Mouse (Mus musculus): ENCODE results near the gene Rhbdl3. TPM values are rescaled to one million over a fixed set of nuclear protein-coding genes. Genes with fewer than 3 reads are reported as not detected.

Gene Rhbdl3
- total RNA-seq, 2 experiments from 2014 or later: 18.9 to 19.6 TPM

DNA sequence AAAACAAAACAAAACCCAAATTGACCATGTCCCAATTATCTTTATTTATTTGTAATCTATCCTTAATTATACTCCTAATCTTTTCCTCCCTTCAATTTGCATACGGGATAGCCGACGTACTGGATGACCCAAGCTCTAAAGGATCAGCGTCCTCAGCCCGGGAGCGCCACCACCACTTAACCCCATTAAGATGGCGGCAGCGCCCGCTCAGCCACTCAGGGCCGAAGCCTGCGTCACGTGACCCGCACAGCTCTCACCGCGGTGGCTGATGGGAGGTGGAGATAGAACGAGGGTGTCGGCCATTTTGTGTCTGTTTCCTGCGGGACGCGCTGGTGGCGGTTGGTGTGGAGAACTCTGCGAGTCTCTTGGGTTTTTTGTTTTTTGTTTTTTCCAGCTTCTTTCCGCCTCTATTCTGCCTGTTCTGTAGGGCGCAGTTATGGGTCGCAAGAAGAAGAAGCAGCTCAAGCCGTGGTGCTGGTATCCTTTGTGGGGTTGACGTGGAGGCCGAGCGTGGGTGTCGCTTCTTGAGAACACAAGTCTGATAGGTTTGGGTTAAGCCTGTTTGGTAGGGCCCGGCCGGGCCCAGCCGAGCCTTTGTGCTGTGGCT, 82.4 kb downstream of the Rhbdl3 start, which contains the start of gene Zfp207:
Gene Zfp207, plus strand, starts transcription at position 261 of the 607 bp plus-strand sequence.
- peak; percentile 97 to 99 for DNase-seq (ENCODE audit: low spot score in 2 of 2)

DNA sequence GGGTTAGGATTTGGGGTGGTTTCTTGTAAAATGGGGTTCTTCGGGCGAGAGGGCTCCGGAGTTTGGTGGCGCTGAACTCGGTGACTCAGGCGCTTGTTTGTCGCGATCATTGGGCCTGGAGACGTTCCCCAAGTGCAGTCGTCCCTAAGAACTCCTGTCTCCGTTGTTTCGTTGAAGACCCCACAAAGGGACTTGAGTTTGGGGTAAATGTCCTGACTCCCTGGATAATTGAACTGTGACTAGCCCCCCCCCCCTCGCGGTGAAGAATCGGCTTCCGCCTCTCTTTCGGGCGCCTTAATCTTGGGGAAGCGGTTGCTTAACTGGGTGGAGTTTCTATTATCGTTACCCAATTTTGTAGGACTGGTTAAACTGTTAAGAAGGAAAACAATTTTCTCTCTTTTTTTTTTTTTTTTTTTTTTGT, 82.9 kb downstream of the Rhbdl3 start:
- no peak for DNase-seq (ENCODE audit: low spot score in 2 of 2)

DNA sequence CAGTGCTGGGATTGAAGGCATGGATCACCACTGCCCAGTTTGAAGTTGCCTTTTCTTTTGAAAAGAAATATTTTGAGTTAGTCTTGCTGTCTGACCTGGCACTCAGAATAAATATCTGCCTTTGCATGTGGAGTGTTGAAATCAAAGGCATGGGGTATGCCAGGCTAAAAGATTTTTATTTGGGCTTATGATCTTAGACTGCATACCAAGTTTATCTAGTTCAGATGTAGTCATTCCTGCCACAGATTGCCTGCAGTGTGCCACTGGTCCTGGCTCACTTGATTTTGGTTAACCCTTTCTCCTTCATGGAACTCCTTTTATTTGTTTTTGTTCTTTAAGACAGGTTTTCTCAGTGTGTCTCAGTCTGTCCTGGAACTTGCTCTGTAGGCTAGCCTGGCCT, 83.7 kb downstream of the Rhbdl3 start:
- DNase-seq (ENCODE audit: low spot score in 2 of 2): no peak

DNA sequence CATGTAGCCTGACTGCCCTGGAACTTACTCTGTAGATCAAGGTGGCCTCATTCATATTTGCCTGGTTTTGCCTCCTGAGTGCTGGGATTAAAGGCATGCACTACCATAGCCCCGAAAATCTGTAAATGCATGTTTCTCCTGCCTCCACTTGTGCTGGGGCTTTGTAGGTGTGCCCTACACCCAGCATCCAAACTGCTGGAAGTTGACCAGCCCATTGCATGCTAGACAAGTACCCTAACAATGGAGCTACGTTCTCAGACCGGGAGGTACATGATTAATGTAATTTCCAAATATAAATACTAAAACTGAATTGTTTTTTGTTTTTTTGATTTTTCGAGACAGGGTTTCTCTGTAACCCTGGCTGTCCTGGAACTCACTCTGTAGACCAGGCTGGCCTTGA, 84.3 kb downstream of the Rhbdl3 start:
- no peak for DNase-seq (ENCODE audit: low spot score in 2 of 2)

DNA sequence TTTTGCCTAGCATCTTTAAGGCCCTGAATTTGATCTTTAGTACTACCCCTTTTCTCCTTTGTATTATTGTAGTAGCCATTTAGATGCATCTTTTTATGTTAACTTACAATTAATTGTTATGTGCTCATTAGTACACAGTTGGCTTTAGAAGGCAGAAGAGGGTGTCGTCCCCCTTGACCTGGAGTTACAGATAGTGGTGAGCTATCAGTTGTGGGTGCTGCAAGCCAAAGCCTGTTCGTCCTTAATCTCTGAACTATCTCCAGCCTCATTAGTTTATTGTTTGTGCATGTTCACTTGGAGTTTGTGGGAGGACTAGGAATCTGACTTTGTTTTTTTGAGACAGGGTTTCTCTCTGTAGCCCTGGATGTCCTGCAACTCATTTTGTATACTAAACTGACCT, 86.1 kb downstream of the Rhbdl3 start:
- no peak for DNase-seq (ENCODE audit: low spot score in 2 of 2)

DNA sequence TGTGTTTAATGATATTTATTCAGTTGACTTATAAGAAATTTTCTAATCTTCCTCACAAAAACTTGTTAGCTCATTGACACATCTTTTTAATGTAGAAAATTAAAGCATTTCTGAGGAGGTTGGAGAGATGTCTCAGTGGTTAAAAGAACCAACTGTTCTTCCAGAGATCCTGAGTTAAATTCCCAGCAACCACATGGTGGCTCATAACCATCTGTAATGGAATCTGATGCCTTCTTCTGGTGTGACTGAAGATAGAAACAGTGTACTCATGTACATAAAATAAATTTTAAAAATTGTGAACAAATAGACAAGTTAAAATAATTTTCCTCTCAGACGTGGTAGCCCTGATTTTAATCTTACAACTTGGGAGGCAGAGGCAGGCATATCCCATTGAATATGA, 89.2 kb downstream of the Rhbdl3 start:
- DNase-seq (ENCODE audit: low spot score in 2 of 2): no peak

DNA sequence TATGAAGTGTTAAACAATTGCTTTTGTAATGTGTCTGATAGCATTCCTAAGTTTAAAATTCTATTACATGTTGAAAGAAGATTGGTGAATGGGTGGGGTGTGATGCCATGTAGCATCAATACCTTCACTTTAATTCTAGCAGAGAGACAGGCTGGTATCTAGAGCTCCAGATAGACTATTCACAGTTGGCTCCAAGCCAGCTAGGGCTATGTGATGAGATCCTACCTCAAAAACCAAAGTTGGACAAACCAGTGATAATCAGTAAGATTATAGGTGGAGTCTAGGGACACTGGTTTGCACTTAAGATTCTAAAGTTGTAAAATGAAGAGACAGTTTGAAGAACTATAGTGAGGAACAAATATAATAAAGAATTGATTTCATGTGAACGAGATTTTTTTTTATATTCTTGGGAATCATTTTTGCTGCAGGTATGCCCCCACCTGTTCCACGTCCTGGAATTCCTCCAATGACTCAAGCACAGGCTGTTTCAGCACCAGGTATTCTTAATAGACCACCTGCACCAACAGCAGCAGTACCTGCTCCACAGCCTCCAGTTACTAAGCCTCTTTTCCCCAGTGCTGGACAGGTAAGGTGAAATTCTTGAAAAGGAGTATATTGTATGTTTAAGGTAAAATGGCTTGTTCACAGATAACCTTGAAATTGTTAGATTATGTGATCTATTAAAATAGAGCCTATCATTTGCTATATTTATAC, 90.9 kb downstream of the Rhbdl3 start:
- no peak for DNase-seq (ENCODE audit: low spot score in 2 of 2)

DNA sequence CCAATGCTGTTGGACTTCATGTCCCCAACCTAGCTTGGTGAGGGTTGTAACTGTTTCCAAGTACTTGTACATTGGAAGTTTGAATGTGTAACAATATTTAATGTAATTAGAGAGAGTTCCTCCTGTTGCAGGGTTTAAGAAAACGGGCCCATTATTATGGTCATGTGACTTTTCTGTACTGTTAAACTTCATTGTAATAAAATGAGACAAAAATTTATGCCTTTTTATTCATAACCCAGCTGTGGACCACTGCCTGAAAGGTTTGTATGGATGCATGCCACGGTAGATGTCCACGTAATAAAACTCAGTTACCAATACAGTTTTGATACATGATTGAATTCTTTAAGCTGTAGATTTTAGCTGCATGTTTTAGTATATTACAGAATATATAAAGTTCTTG, 95.2 kb downstream of the Rhbdl3 start:
- DNase-seq (ENCODE audit: low spot score in 2 of 2): no peak

DNA sequence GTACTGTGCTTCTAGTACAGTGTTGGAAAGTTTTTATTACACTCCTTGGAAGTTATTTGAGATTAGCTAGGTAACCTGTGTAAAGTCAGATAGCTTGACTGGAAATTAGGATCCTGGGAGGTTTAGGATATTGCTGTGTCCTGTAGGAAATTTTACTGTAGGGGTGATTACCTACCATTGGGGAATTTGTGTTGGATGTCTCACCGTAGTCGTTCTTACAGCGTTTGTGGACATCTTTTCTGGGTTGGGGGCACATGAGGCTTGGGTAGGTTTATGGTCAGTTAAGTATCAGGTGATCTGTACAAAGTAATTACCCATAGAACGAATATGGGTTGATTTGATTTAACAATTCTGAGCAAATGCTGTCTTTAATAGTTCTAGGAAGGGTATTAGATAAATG, 95.9 kb downstream of the Rhbdl3 start:
- no peak for DNase-seq (ENCODE audit: low spot score in 2 of 2)

Other genes with a start within 250 kb of the Rhbdl3 start
- 10 to 100 TPM; 18.0 to 18.6 TPM for gene Crlf3, start 219.9 kb upstream of the Rhbdl3 start, total RNA-seq (2021)
- 1 to 10 TPM; 6.0 to 6.6 TPM for gene Atad5, start 211.5 kb upstream of the Rhbdl3 start, total RNA-seq (2021)
- gene Tefm, start 158.7 kb upstream of the Rhbdl3 start, total RNA-seq (2021): 10 to 100 TPM; 10.7 to 10.8 TPM
- gene Adap2, start 146.8 kb upstream of the Rhbdl3 start, total RNA-seq (2021): 1 to 10 TPM; 8.5 to 9.7 TPM
- gene Rnf135, start 117.1 kb upstream of the Rhbdl3 start, total RNA-seq (2021): 1 to 10 TPM; 3.3 to 4.1 TPM
- gene Rhot1, start 91.9 kb upstream of the Rhbdl3 start, total RNA-seq (2021): 10 to 100 TPM; 62.2 to 64.0 TPM
- 10 to 100 TPM; 43.5 to 46.0 TPM for gene 5730455P16Rik, start 77.1 kb downstream of the Rhbdl3 start, total RNA-seq (2021)
- 100 to 1,000 TPM; 152 to 164 TPM for gene Zfp207, start 82.4 kb downstream of the Rhbdl3 start, total RNA-seq (2021)
- 100 to 1,000 TPM; 106 to 116 TPM for gene Psmd11, start 127.7 kb downstream of the Rhbdl3 start, total RNA-seq (2021)
- 100 to 1,000 TPM; 277 to 285 TPM for gene Cdk5r1, start 176.1 kb downstream of the Rhbdl3 start, total RNA-seq (2021)